Mouse (Mus musculus): Measurements from ENCODE around the gene Gpr37l1. TPM values are rescaled to one million over a fixed set of nuclear protein-coding genes. Genes with fewer than 3 reads are reported as not detected.
"Not testable (repeated sequence)": the region's sequence is repeated elsewhere in the genome, so short reads cannot be mapped to it uniquely, and the experiment has no call there.

The Gpr37l1 gene
- total RNA-seq (2021): 1 to 10 TPM; 2.0 to 2.6 TPM
- long read RNA-seq, experiment 1, transcript Gpr37l1-201 (2 exons, 2,269 nt): major isoform, 7 of 7 reads
- long read RNA-seq, experiment 1, partial matches to known transcripts: 0 of 7 reads
- long read RNA-seq, experiment 1, other reads (novel, unspliced or antisense): 0 of 7 reads
- long read RNA-seq, experiment 2, transcript Gpr37l1-201 (2 exons, 2,269 nt): major isoform, 9 of 9 reads
- long read RNA-seq, experiment 2, partial matches to known transcripts: 0 of 9 reads
- long read RNA-seq, experiment 2, other reads (novel, unspliced or antisense): 0 of 9 reads

DNA sequence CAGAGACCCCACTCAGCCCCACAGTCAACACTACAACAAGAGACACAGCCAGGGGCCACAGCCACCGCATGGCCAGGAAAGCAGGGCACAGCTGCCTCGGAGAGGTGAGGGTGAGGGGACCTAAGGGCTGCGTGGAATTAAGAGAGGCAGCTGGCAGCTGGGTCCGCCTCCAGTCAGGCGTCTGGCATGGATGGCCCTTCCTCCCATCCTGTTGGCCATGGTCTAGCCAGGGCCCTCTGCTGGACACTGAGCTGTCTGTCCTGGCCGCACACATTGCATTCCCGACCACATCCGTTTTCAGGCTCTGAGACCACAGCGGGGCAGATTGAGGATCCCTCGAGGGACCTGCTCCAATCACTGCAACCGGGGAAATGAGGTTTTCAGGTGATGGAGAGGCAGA lies at the start of gene Gpr37l1:
Gpr37l1 (minus strand) TSS at position 247 of the 400 bp plus-strand sequence.
- no peak for DNase-seq

DNA sequence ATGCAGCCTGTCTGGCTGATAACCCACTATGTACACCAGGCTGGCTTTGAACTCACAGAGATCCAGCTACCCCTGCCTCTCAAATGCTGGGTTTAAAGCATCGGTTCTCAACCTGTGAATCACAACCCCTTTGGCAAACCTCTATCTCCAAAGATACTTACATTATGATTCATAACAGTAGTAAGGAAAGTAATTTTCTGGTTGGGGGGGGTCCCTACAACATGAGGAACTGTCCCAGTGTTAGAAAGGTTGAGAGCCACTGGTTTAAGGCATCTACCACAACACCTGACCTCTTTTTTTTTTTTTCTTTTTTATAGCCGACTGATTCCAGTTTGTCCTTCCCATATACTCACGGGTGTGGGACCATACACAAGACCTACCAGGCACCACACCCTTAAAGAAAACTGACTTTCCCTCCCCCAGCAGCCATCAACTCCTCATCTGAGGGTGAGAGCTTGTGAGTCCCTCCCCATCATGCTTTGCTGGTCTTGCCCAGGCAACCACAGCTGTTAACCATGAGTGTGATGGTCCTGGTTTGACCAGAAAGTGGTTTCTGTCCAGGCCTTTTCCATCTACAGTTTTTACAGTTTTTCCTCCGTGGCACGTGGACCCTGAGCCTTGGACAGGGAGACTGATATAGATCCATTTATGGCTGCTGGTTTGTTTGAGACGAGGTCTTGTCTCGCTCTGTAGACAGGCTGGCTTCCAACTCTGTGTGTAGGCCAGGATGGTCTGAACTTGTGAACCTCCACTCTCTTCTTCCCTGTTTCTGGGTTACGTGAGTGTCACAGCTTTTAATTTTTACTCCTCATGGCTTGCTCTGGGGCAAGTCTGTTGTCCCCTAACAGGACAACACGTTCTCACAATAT lies 46.5 kb upstream of the Gpr37l1 start:
- no peak for DNase-seq

DNA sequence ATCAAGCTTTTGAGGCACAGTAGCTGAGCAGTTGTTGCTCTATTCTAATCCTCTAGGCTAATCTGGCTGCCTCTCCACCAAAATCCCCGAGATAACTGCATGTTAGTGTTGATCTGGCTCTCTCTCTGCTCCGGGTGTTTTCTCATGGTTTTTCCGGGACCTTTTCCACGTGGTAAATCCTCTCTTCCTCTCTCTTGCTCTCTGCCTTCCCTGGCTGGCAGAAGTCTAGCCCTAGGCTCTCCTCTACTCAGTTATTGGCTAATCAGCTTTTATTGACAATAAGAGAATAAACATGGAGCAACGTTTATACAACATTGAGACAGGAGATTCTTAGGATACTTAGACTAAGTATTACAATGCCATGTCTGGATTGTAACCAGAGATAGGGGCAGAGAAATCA lies 42.9 kb upstream of the Gpr37l1 start:
- no peak for DNase-seq

DNA sequence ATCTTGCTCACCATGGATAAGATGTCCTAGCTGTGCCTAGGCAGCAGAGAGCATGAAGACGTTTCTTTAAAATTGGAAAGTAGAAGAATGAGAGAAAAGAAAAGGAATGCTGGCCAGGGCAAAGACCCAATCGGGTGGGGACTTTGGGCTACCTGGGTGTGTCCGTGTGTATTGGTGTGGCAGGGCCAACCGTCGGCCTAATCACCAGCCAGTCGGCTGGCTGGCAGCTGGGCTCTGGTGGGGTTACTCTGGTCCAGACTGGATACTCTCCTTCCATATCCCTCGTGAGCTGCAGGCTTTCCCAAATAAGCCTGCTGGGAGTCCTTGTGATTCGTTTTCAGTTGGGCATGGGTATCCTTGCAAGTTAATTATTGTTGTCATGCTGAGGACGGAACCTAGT lies 41.2 kb upstream of the Gpr37l1 start:
- no peak for DNase-seq

DNA sequence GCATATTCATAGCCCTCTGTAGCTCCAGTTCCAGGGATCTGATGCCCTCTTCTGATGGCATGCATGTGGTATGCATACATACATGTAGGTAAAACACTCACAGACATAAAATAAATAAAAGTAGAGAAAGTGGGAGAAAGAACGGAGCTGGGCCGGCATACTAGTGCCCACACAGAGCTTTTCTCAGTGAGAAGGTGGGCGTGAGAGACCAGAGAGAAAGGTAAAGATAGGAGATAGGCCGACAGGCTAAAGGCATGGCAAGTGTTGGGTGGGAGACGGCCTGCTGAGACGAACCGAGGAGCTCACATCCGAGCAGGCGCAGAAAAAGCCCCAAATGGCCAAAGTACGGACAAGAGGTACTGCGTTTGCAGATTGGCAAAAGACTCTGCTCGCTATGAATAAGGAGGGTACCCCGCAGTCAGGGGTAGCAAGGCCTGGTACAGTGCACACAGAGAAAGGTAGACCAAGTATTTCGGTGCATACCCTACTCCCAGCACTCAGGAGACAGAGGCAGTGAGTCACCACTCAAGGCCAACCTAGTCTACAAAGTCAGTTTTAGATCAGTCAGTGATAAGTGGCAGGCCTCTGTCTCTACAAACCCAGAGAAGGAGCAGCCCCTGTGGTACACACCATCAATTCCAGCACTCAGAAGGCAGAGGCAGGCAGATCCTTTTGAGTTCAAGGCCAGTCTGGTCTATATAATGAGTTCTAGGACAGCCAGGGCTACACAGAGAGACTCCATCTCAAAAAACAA lies 39.3 kb upstream of the Gpr37l1 start:
- DNase-seq: no peak

DNA sequence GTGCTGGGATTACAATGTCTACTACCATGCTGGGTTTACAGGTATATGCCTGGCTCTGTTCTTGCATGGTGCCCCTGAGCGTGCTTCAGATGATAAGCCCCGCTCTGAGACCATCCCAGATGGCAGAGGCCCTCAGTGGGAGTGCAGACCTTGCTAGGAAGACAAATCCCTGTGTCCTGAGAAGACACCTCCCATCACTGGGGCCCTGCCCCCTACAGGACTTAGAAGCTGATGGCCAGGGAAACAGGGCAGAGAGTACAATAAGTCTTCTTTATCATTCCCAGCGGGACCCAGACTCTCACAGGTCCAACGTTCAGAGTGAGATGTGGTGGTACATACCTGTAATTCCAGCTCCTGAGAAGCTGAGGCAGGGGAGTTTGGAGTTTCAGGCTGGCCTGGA lies 37.8 kb upstream of the Gpr37l1 start:
- no peak for DNase-seq

DNA sequence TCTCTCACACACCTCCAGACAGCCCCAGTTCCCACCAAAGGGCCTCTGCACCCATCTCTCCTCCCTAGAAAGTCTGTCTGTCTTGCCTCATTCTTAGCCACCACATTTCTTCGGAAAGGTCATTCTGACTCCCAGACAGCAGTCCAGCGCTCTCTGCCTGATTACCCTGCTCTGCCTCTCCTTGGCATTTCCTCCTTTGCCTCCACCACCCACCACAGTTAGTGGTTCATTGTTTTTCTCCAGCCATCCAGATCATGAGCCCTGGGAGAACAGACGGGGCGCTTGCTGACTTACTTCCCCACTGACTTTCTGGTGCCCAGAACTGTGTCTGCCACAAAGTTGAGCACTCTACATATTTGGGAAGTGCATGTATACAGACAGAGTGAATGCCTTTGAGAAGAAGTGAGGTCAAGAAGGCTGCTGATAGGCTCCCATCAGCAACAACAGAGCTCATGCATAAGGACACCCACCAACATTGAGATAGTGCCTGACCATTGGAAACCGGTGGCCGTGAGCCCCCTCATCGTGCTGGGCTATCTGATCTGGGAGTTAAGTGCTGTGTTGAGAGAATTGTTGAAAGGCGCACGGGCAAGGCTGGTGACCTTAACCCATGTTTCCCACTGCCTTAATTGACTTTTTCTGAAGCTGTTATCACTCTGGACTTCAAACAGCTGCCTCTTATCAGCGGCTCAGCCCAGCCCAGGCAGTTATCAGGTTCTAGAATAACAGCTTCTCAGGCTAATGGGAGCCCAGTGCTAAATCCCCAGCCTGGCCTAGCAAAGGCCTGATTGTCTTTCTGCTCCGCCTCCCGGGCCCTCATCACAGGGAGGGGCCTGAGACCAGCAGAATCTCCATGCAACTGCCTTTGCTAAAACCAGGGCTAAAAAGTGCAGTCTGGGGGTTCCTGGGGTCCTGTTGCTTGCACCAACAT lies 37.0 kb upstream of the Gpr37l1 start:
- DNase-seq: no peak

DNA sequence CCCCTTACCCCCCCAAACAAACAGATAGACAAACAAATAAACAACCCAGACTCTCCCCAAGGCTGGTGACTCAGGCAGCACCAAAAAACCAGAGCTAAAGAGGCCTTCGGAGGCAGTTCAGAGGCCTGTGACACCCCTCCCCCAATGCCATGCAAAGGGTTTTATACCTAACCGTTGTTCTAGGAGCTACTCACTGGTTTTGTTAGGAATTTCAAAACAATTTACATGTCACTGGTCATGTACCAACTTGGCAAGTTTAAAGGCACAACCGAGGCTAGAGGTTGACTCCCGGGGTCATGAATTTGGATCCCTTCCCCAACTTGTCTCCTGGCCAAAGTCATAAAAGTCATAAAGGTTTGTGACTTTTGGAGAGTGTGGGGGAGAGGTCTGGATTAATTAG lies 32.9 kb upstream of the Gpr37l1 start:
- no peak for DNase-seq

DNA sequence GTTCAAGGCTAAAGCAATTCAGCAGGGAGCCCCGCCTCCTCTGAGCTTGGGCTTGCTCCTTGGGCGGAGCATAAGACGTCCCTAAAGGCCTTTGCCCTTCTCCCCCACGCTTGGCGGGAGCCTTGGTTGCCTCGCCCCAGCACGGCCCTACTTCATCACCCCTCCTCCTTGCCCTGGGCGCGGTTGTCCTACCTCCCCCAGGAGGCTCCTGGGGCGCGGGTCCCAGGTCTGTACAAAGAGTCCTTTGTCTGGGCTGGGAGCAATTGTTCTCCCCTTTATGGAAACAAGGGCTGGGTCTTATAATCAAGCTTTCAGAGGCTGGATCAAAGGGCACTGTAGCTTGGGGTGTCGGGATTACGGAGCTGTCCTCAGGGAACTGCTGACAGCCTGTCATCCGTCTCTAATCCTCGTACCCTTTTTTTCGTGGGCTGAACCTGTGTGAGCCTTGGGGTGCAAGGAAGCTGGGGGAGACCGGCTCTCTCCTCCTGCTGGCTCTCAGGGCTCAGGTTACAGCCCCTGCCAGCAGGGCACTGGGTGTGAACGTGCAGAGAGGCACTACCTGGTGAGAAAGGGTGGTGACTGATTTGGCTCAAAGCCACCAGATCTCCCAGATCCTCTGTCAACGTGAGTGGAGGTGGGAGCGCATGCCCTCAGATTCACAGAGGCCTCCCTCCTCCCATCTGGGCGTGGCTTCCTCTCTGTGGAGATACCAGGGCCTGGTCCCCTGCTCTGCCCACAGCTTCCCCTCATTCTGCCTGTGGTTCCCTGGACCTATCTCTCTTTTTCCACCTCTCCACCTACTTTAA lies 31.7 kb upstream of the Gpr37l1 start:
- DNase-seq: no peak

DNA sequence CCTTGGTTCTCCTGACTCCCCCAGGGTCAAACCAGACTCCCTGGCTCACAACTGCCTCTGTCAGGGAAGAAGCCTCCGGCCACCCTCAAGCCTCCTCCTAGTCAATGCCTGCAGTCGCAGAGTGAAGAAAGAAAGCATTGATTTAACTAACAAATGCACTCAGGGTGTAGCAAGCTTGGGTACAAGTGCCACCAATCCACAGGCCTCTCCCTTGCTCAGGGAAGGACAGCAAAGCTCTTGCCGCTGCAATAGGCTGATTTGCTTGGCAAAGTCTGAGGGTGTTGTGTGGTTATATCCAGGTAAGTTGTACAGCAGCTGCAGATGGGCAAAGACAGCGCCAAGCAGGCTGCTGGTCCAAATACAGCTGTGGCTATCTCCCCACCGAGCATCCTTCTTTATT lies 30.9 kb upstream of the Gpr37l1 start:
- no peak for DNase-seq

DNA sequence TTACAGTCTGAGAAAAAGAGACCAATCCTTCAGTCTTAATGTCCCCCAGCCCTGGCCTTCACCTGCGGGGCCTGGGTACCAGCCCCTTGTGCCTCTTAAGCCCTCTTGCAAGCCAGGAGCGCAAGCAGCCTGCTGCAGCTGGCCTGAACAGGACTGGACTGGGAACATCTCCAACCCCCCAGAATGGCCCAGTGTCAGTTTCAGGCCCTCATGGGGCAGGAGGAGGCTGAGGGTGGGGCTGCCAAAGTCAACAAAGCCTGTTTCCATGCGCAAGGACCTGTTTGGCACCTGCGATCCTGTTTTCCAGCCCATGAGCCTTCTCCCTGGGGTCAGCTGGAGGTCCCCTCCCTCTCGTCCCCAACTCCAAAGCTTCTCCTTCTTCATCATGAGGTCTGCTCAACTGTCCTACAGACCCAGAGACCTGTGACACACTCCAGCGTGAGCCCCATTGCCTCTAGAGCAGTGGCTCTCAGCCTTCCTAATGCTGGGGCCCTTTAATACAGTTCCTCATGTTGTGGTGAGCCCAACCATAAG lies 28.5 kb upstream of the Gpr37l1 start:
- peak; percentile 53 for DNase-seq

DNA sequence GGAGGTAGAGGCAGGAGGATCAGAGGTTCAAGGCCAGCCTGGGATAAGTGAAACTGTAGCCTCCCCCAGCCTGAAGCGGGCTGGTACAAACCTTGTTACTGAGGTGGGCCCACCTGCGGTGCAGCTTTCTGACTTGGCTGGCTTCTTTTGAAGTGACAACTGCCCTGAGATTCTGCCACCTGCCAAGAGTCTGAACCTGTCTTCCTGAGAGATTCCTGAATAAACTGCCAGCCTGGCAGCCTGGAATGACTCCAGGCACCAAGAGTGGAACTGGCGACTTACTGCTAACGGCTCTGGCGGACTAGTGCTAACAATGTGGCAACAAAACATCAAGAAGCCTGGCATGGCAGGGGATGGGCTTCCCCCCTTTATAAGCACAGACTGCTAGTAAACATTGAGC lies 26.9 kb upstream of the Gpr37l1 start:
- DNase-seq: not testable (repeated sequence)

DNA sequence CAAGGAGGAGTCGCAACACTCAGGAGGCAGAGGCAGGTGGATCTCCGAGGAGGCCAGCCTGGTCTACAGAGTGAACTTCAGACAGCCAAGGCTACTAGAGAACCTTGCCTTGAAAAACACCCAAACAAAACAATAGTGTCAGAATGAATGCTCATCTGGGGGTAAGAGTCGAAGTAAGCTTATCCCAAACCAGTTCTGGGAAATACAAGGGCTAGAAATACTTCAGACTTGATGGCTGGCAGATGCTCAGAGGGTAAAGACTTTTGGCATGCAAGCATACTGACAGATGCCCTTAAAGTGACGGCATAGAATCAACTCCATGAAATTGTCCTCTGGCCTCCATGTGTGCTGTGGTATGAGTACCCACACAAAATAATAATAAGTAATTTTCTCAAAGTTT lies 21.7 kb upstream of the Gpr37l1 start:
- no peak for DNase-seq

DNA sequence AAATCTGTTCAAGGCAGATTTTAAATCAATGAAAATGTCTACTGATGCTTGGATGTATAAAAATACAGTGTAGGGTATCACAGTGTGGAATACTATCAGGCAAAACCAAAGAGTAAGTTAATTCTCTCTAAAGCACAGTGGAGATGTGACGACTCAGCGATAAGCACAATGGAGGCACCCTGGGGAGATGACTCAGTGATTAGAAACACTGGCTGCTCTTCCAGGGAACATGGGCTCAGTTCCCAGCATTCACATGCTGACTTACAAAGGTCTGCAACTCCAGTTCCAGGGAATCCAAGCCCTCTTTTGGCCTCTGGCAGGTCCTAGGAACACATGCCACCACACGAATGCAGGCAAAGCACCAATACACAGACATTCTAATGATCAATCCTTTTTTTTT lies 20.7 kb upstream of the Gpr37l1 start:
- peak; percentile 46 for DNase-seq

DNA sequence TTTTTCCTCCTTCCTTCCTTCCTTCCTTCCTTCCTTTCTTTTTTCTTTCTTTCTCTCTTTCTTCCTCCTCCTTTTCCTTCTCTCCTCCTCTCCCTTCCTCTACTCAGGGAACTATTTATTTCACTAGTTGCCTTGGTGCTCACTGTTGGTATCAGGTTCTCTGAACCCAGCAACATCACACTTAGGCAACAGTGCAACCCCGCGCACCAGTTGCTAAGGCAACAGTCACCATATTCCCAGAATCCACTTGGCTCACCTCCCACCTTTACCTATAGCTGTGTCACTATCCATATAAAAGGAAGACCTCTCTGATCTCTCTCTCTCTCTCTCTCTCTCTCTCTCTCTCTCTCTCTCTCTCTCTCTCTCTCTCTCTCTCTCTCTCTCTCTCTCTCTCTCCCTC lies 19.5 kb upstream of the Gpr37l1 start:
- DNase-seq: not testable (repeated sequence)

DNA sequence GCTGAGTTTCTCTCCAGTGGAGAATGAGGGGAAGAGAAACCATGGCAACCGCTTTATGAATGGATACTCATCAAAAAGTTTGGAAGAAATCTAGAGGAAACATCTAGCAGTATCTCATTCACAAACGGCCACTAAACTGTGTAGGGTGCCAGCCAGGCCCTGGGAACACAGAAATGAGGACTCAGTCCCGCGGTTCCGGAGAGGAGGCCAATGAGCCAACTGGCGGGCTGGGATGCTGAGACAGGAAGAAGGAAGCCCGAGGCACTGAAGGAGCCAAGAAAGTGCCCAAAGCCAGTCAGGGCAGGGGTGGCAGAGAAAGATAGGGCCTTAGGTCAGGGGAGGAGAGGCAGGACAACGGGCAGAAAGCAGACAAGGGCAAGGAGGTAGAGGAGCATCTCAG lies 18.9 kb upstream of the Gpr37l1 start:
- no peak for DNase-seq

DNA sequence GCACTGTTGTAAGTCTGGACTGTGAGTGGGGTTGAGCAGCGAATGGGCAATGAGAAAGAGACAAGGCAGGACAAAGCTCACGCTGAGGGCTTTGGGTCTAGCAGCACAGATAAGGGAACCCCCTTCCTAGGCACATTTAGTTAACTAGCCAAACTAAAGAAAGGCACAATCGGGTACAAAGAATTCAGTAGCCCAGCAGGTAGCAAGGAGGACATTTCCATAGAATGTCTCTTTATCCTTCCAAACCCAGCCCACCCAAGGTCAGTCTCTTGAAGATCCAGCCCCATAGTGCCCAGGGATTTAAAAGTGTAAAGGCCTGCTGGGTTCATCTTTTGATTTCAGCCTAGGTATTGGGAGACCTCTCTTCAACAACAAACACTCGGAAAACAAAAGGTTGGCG lies 18.5 kb upstream of the Gpr37l1 start:
- no peak for DNase-seq

DNA sequence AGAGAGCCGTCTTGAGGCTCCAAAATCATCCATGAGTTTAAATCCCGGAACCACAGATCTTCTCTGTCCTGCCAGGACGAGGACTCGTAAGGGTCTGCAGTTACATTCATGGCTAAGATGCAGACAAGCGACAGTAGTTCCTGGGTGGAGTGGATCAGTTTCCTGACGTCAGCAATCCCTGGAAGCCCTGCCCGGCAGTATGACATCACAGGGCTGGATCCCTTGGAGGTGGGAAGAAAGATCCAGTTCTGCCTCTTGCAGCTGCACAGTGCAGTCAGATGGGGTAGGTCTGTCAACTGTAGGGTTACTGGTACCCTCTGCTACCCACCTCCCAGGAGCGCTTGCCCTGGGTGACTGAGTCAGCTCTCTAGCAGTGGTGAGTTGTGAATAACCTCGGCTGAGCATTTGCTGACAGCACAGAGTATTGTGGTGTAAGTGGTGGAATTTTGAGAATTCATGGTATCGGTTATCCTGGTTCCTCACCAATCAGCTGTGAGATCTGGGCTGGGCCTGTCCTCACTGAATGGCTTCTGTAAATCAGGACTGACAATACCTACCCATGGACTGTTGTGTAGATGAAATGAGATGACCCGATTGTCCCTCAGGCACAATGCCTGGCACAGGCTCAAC lies 16.6 kb upstream of the Gpr37l1 start:
- no peak for DNase-seq

DNA sequence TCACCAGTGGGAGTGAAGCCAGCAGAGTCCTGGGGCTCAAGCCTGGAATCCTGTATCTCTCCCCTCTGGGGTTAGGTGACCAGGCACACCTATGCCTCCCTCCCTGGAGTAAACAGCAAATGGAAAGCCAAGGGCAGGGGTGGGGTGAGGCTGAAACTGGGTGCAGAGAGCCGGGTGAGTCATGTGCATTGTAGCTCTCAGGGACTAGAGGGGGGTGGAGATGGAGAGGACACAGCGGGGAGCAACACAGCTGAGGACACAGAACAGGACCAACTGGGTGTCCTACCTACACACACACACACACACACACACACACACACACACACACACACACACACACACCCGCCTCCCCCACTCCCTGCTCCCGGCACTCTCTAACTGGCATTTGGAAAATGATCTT lies 16.0 kb upstream of the Gpr37l1 start:
- no peak for DNase-seq

DNA sequence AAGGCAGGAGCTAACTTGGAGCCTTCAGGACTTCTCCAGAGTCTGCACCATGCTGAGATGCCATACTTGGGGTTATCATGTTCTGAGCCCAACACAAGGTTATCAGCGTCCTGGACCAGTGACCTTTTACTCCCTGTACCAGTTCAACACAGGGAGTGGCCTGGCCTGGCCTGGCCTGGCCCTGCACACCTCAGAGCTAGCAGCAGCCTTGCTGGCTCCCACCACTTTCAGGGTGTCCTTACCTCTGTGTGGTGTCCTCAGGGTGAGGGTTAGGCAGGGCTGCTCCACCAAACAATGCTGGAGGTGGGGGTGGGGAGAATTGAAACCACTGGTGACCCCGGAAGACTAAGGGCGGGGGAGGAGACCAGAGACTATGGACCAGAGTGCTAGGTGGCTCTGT lies 15.5 kb upstream of the Gpr37l1 start:
- DNase-seq: no peak

Measured in gastrocnemius, postnatal 10 days (tissue).